In the genomic region with DNA sequence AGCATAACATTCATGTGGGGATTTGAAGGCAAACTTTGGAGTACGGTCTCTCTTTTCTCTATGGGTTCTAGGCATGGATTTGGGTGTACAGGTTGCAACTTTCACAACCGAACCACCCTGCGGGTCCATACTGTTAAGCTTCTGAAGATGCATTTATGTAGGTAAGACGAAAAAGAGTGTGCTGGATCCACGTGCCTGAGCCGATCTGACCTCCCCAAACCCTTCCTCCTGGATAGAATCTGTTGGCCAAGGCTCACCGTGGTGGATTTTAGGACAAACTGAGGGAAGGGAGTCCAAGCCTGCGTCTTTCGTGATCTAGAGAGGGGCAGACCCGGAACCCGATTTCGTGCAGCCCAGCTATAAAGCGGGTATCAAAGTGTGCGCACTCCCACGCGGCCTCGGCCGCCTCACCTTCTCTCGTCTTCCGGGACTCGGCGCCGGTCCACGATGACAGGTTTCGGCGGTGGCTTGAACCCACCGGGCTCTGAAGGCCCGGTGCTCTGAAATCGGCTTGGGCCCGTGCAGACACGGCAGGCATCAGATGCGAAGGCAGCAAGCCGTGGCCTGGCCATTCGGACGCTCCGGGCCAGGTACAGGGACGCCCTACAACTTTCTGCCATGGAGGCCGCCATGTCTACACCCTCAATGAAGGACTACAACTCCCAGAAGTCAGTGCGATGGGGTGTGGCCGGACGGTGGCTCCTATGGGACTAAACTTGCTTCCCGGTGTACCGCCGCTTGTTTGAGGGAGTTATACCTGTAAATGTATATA, we compare ENCODE assay signal across 8 mouse cellular contexts. TPM values are rescaled to one million over a fixed set of nuclear protein-coding genes. Genes with fewer than 3 reads are reported as not detected.
A peak's percentile ranks its signal among the peaks of the same experiment; 100 is the strongest.
DNase-seq lines count a peak whose midpoint lies in the region; ATAC-seq lines count a peak whose summit lies in the region.

A gene (minus strand): TSS at position 663 of the 772 bp plus-strand sequence.

- H3K27ac ChIP-seq in hindbrain, embryonic 13.5 days = no peak within 1 kb of the TSS

- DNase-seq in NIH3T3 (ENCODE audit: low read depth) = peak; percentile 94
- DNase-seq in cerebellum, postnatal 10 days = peak; percentile 95 to 96
- DNase-seq in frontal cortex, postnatal 14 days (ENCODE audit: low spot score in 2 of 2) = peak; percentile 82 to 84
- DNase-seq in layer of hippocampus, postnatal 25 days (ENCODE audit: extremely low spot score in 1 of 2, low spot score in 1 of 2) = peak; percentile 83 to 84
- DNase-seq in lung, postnatal 25 days (ENCODE audit: low spot score) = peak; percentile 93
- peak; percentile 93 for DNase-seq in retina, embryonic 14.5 days (ENCODE audit: low spot score)
- DNase-seq in thymus, postnatal 4 days = peak; percentile 91

- ATAC-seq in hindbrain, embryonic 13.5 days (ENCODE audit: low FRiP score) = peak; percentile 97

- H3K9ac ChIP-seq in hindbrain, embryonic 13.5 days = peak within 1 kb of the TSS; percentile 75

- no peaks in the 10 kb centered on the region for H3K9me3 ChIP-seq in hindbrain, embryonic 13.5 days

- peaks cover 30% of the 10 kb centered on the region for H3K36me3 ChIP-seq in hindbrain, embryonic 13.5 days

- no peaks in the 10 kb centered on the region for H3K27me3 ChIP-seq in hindbrain, embryonic 13.5 days

- WGBS in hindbrain, embryonic 13.5 days = under 1% methylated on average over 44 of the region's 44 CpGs

- H3K4me3 ChIP-seq in hindbrain, embryonic 13.5 days = peak within 1 kb of the TSS; percentile 64

- H3K4me1 ChIP-seq in hindbrain, embryonic 13.5 days (replicated peaks) = peaks cover 10% of the 10 kb centered on the region

- peak within 1 kb of the TSS; percentile 57 for H3K4me2 ChIP-seq in hindbrain, embryonic 13.5 days

RNA-seq across cellular contexts. Expression of the gene that starts here (rescaled TPM):
- 41.9 and 48.5 TPM in 2 replicates for polyA plus RNA-seq in hindbrain, embryonic 13.5 days (2015; fragmentation: Nextera tagmentation; extraction: Ambion mirVana)
- 10 to 100 TPM; 28.4 to 36.7 TPM for total RNA-seq in layer of hippocampus, postnatal 25 days (2021)
